Comparison of ENCODE assay signal across 8 mouse cellular contexts in the genomic region with DNA sequence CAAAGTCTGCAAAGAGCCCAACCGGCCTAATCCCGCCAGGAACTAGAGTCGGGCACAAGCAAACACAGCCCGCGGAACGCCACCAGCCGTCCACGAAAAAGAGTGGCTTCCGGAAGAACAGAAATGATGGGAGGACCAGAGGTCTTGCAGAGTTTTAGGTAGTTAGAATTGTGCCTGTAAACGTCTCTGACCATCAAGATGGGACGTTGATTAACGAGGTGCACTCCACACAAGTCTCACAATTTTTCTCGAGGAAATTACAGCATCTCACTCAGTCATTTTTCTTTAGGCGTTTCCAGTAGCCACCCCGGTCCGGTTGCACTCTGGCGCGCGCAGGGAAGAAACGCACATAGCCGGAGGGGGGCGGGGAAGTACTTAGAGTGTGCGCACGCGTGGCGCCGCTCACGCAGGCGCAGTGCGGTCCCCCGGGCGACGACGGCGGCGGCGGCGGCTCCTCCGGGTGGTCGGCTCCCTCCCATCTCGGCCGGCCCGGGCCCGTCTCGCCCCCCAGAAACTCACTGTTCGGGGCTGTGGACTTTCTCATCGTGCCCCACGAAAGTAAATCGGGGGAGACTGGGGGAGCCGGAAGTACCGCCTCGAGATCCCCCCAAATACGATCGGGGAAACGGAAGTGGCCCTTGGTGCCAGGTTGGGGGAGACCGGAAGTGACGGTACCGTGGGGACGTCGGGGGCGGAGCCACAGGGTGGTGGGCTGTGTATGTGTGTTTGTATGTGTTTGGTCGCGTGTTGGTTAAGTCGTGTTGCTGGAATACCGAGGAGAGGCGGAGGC. TPM values are rescaled to one million over a fixed set of nuclear protein-coding genes. Genes with fewer than 3 reads are reported as not detected.
A peak's percentile ranks its signal among the peaks of the same experiment; 100 is the strongest.
DNase-seq lines count a peak whose midpoint lies in the region; ATAC-seq and TF ChIP-seq lines count a peak whose summit lies in the region.

Gene Bag6 (plus strand): TSS at position 378 of the 790 bp plus-strand sequence.

- peak; percentile 26; the same call in 1 of the 2 replicates for TF ChIP-seq POLR2A in limb, embryonic 14.5 days (IDR thresholded peaks at IDR 0.05; ENCODE audit: borderline replicate concordance, extremely low read depth, insufficient read depth, insufficient read length)

- H3K27me3 ChIP-seq in embryonic facial prominence, embryonic 14.5 days (replicated peaks; ENCODE audit: control insufficient read depth, insufficient read depth, low read length), result no peaks in the 10 kb centered on the region
- H3K27me3 ChIP-seq in limb, embryonic 14.5 days (ENCODE audit: control insufficient read depth, insufficient read depth, low read length), result no peaks in the 10 kb centered on the region
- H3K27me3 ChIP-seq in midbrain, postnatal 0 days (ENCODE audit: insufficient read depth, low read length), result no peaks in the 10 kb centered on the region

- peak; percentile 17 for TF ChIP-seq CTCF in midbrain, postnatal 0 days (IDR thresholded peaks at IDR 0.05)

- peak within 1 kb of the TSS; percentile 92 for H3K4me2 ChIP-seq in embryonic facial prominence, embryonic 14.5 days (ENCODE audit: low read depth, low read length)
- peak within 1 kb of the TSS; percentile 73 for H3K4me2 ChIP-seq in limb, embryonic 14.5 days (replicated peaks; ENCODE audit: low read depth, low read length, severe bottlenecking)
- peak within 1 kb of the TSS; percentile 79 for H3K4me2 ChIP-seq in midbrain, postnatal 0 days (ENCODE audit: low read depth, low read length, poor library complexity, severe bottlenecking)

- under 1% methylated on average over 64 of the region's 66 CpGs for WGBS in embryonic facial prominence, embryonic 14.5 days
- WGBS in limb, embryonic 14.5 days, result under 1% methylated on average over 63 of the region's 66 CpGs
- 1% methylated on average over 66 of the region's 66 CpGs for WGBS in midbrain, postnatal 0 days

- H3K36me3 ChIP-seq in embryonic facial prominence, embryonic 14.5 days (ENCODE audit: control insufficient read depth, insufficient read depth, low read length), result peaks cover 25% of the 10 kb centered on the region
- peaks cover 25% of the 10 kb centered on the region for H3K36me3 ChIP-seq in limb, embryonic 14.5 days (ENCODE audit: control insufficient read depth, insufficient read depth, low read length)
- H3K36me3 ChIP-seq in midbrain, postnatal 0 days (ENCODE audit: insufficient read depth, low read length), result peaks cover 21% of the 10 kb centered on the region

- H3K27ac ChIP-seq in embryonic facial prominence, embryonic 14.5 days (replicated peaks; ENCODE audit: low read depth, low read length), result peak within 1 kb of the TSS; percentile 95
- H3K27ac ChIP-seq in limb, embryonic 14.5 days (replicated peaks; ENCODE audit: low read depth, low read length), result peak within 1 kb of the TSS; percentile 88
- H3K27ac ChIP-seq in midbrain, postnatal 0 days (ENCODE audit: low read depth, low read length), result peak within 1 kb of the TSS; percentile 96

- peak; percentile 94 for ATAC-seq in embryonic facial prominence, embryonic 14.5 days (ENCODE audit: low read depth)
- ATAC-seq in limb, embryonic 14.5 days (ENCODE audit: low FRiP score, low read depth), result peak; percentile 93
- peak; percentile 94 for ATAC-seq in midbrain, postnatal 0 days (ENCODE audit: low FRiP score)

- DNase-seq in 3T3-L1 (ENCODE audit: low read depth, low spot score), result peak; percentile 96
- peak; percentile 91 to 92 for DNase-seq in adrenal gland, postnatal 4 days (ENCODE audit: low spot score in 2 of 2)
- DNase-seq in embryonic facial prominence, embryonic 14.5 days (ENCODE audit: low spot score), result peak; percentile 97
- DNase-seq in heart, adult 8-10 months (ENCODE audit: low spot score), result peak; percentile 94
- DNase-seq in kidney, adult 9 months, result peak; percentile 96
- DNase-seq in limb, embryonic 14.5 days (ENCODE audit: low spot score), result peak; percentile 94
- DNase-seq in midbrain, postnatal 0 days (ENCODE audit: low spot score), result peak; percentile 96
- DNase-seq in spleen, postnatal 14 days (ENCODE audit: low spot score in 2 of 2), result peak; percentile 85 to 92

- peak within 1 kb of the TSS; percentile 86 for H3K9ac ChIP-seq in embryonic facial prominence, embryonic 14.5 days (ENCODE audit: low read depth, low read length)
- H3K9ac ChIP-seq in limb, embryonic 14.5 days (ENCODE audit: low read depth, low read length, severe bottlenecking), result peak within 1 kb of the TSS; percentile 81
- H3K9ac ChIP-seq in midbrain, postnatal 0 days (replicated peaks; ENCODE audit: low read length, poor library complexity, severe bottlenecking), result peak within 1 kb of the TSS; percentile 64

- H3K4me3 ChIP-seq in embryonic facial prominence, embryonic 14.5 days (ENCODE audit: low read depth, low read length), result peak within 1 kb of the TSS; percentile 55
- peak within 1 kb of the TSS; percentile 73 for H3K4me3 ChIP-seq in limb, embryonic 14.5 days (replicated peaks; ENCODE audit: low read length)
- peak within 1 kb of the TSS; percentile 63 for H3K4me3 ChIP-seq in midbrain, postnatal 0 days (ENCODE audit: low read depth, low read length)

- peaks cover 13% of the 10 kb centered on the region for H3K4me1 ChIP-seq in embryonic facial prominence, embryonic 14.5 days (ENCODE audit: control insufficient read depth, insufficient read depth, low read length)
- H3K4me1 ChIP-seq in limb, embryonic 14.5 days (ENCODE audit: control insufficient read depth, insufficient read depth, low read length), result peaks cover 9% of the 10 kb centered on the region; the same call in 1 of the 2 replicates
- H3K4me1 ChIP-seq in midbrain, postnatal 0 days (ENCODE audit: insufficient read depth, low read length), result no peaks in the 10 kb centered on the region

- no peaks in the 10 kb centered on the region for H3K9me3 ChIP-seq in embryonic facial prominence, embryonic 14.5 days (ENCODE audit: control insufficient read depth, low read length)
- H3K9me3 ChIP-seq in limb, embryonic 14.5 days (ENCODE audit: control insufficient read depth, low read length), result no peaks in the 10 kb centered on the region
- H3K9me3 ChIP-seq in midbrain, postnatal 0 days (ENCODE audit: low read length), result no peaks in the 10 kb centered on the region

RNA-seq across cellular contexts. Expression of gene Bag6, which starts in this region (rescaled TPM):
- total RNA-seq in adrenal gland, postnatal 4 days (2021), result 100 to 1,000 TPM; 425 to 435 TPM
- 72.2 and 77.3 TPM in 2 replicates for polyA plus RNA-seq in embryonic facial prominence, embryonic 14.5 days (2014; fragmentation: Nextera tagmentation; extraction: Ambion mirVana)
- total RNA-seq in heart, adult 8-10 months (2022), result 100 to 1,000 TPM; 233 to 266 (median 242) TPM
- 265 and 361 TPM in 2 replicates for polyA plus RNA-seq in limb, embryonic 14.5 days (2012; rRNA removed)
- 76.2 and 82.8 TPM in 2 replicates for polyA plus RNA-seq in limb, embryonic 14.5 days (2014; fragmentation: Nextera tagmentation; extraction: Ambion mirVana)
- total RNA-seq in midbrain, postnatal 0 days (2014; rRNA removed), result 330 and 339 TPM in 2 replicates
- polyA plus RNA-seq in midbrain, postnatal 0 days (2015; fragmentation: Nextera tagmentation; extraction: Ambion mirVana), result 62.3 and 68.9 TPM in 2 replicates

Comparison
In these comparisons a context has a peak if more than half of its experiments do, and no peak if none do; other contexts are left out.
1. Peak in every context shown above with its lines: DNase-seq, ATAC-seq, H3K4me3 ChIP-seq and H3K27ac ChIP-seq.